Mouse (Mus musculus) testis, adult 2 months (tissue): ENCODE measurements around the gene Oxsm.

Source experiments
- CTCF ChIP-seq: fragments of 200-500 bp; IDR thresholded peaks from 2 replicates; pipeline ENCODE4 v1.5.1; 2012; ENCODE audit warnings: low read depth, mild to moderate bottlenecking, inconsistent platforms, low read length, moderate library complexity; ENCODE audit not compliant: control insufficient read depth, insufficient read depth, insufficient replicate concordance
- POLR2A ChIP-seq: fragments of 200-500 bp; IDR thresholded peaks from 2 replicates; pipeline ENCODE4 v1.6.1; 2012; ENCODE audit warnings: low read depth, mild to moderate bottlenecking, inconsistent platforms, low read length, moderate library complexity; ENCODE audit not compliant: control insufficient read depth

DNA sequence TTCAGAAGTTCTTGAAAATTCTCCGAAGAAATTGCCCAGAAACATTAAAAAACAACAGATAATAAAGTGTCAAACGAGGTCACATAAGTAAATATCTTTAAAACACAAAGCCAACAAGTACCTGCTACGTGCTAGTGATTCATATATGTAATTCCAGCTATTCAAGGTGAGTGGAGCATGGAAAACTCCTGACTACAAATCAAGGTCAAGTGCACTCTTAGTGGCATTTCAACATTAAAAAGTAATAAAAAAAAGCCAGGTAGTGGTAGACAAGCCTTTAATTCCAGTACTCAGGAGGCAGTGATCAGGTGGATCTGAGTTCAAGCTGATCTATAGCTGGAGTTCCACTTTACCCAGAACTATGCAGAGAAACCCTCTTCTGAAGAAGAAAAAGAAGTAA, 1.5 kb downstream of the Oxsm start:
- TF ChIP-seq CTCF (no peak), POLR2A (no peak)
